Mouse (Mus musculus) E14TG2a.4 (cell line): ENCODE measurements around the gene Adcy7.

Experiments
- H3K27me3 ChIP-seq: 2 replicates; pipeline ENCODE4 v1.6.1; 2014; ENCODE audit warnings: low read length, control low read depth; ENCODE audit not compliant: insufficient read depth
- H3K36me3 ChIP-seq: 2 replicates; pipeline ENCODE4 v1.6.1; 2014; ENCODE audit warnings: low read length, control low read depth; ENCODE audit not compliant: insufficient read depth
- H3K4me1 ChIP-seq: replicated peaks from 2 replicates; pipeline ENCODE4 v1.6.1; 2014; ENCODE audit warnings: low read depth, low read length, control low read depth
- H3K4me3 ChIP-seq: replicated peaks from 2 replicates; pipeline ENCODE4 v1.5.1; 2014; ENCODE audit warnings: mild to moderate bottlenecking, low read length
- H3K9me3 ChIP-seq: 2 replicates; pipeline ENCODE4 v1.6.1; 2014; ENCODE audit warnings: low read length, control low read depth
- CTCF ChIP-seq: conservative IDR thresholded peaks from 2 replicates; pipeline ENCODE4 v1.5.1; 2014; ENCODE audit warnings: low read length
- NANOG ChIP-seq: IDR thresholded peaks from 2 replicates; pipeline ENCODE4 v1.6.1; 2014; ENCODE audit warnings: borderline replicate concordance, low read length, mixed read lengths
- POU5F1 ChIP-seq: IDR thresholded peaks from 2 replicates; pipeline ENCODE4 v1.6.1; 2014; ENCODE audit warnings: low read length, borderline replicate concordance

Gene Adcy7

GRCm38 (mm10) chr8:88313991-88314390, 41.8 kb downstream of the Adcy7 start:
- Histone ChIP-seq H3K4me3 (0 out of 2 replicates have a peak overlapping the region, but pooled peaks have one; percentile 7), H3K27me3 (peaks cover 42% of the 10 kb centered on the region), H3K4me1 (peaks cover 15% of the 10 kb centered on the region; the same call in 1 of the 2 replicates), H3K36me3 (no peaks in the 10 kb centered on the region), H3K9me3 (no peaks in the 10 kb centered on the region)
- TF ChIP-seq POU5F1 (no peak), CTCF (no peak), NANOG (no peak)

- no peak overlapping the region for H3K4me3 ChIP-seq
- H3K4me1 ChIP-seq = peaks cover 15% of the 10 kb centered on the region; the same call in 1 of the 2 replicates
- no peaks in the 10 kb centered on the region for H3K9me3 ChIP-seq
- TF ChIP-seq NANOG (no peak), POU5F1 (no peak), CTCF (no peak)
- H3K36me3 ChIP-seq = no peaks in the 10 kb centered on the region
- H3K27me3 ChIP-seq = peaks cover 47% of the 10 kb centered on the region
These were observed 43.1 kb downstream of the Adcy7 start for GRCm38 (mm10) chr8:88315302-88315701.

GRCm38 (mm10) chr8:88316139-88316931, 44.1 kb downstream of the Adcy7 start:
- 0 out of 2 replicates have a peak overlapping the region, but pooled peaks have one; percentile 10 for H3K4me3 ChIP-seq
- TF ChIP-seq CTCF = no peak
- TF ChIP-seq POU5F1 = no peak
- TF ChIP-seq NANOG = no peak

GRCm38 (mm10) chr8:88317341-88317740, 45.1 kb downstream of the Adcy7 start:
- no peak for TF ChIP-seq NANOG
- no peak for TF ChIP-seq CTCF
- TF ChIP-seq POU5F1 = no peak
- H3K4me1 ChIP-seq = peaks cover 15% of the 10 kb centered on the region; the same call in 1 of the 2 replicates

More at GRCm38 (mm10) chr8:88316139-88316931, 44.1 kb downstream of the Adcy7 start:
- H3K4me1 ChIP-seq = peaks cover 15% of the 10 kb centered on the region; the same call in 1 of the 2 replicates
- no peaks in the 10 kb centered on the region for H3K9me3 ChIP-seq
- peaks cover 48% of the 10 kb centered on the region for H3K27me3 ChIP-seq
- H3K36me3 ChIP-seq = no peaks in the 10 kb centered on the region

GRCm38 (mm10) chr8:88318151-88318550, 45.9 kb downstream of the Adcy7 start:
- H3K4me1 ChIP-seq = peaks cover 15% of the 10 kb centered on the region; the same call in 1 of the 2 replicates
- no peaks in the 10 kb centered on the region for H3K36me3 ChIP-seq
- H3K4me3 ChIP-seq = no peak overlapping the region
- H3K9me3 ChIP-seq = no peaks in the 10 kb centered on the region
- H3K27me3 ChIP-seq = peaks cover 42% of the 10 kb centered on the region
- TF ChIP-seq NANOG (no peak), CTCF (no peak), POU5F1 (no peak)

More at GRCm38 (mm10) chr8:88317341-88317740, 45.1 kb downstream of the Adcy7 start:
- no peaks in the 10 kb centered on the region for H3K9me3 ChIP-seq
- H3K36me3 ChIP-seq = no peaks in the 10 kb centered on the region
- H3K27me3 ChIP-seq = peaks cover 44% of the 10 kb centered on the region
- H3K4me3 ChIP-seq = no peak overlapping the region

- Histone ChIP-seq H3K4me1 (peaks cover 13% of the 10 kb centered on the region), H3K36me3 (no peaks in the 10 kb centered on the region), H3K4me3 (no peak overlapping the region), H3K27me3 (peaks cover 36% of the 10 kb centered on the region), H3K9me3 (no peaks in the 10 kb centered on the region)
- TF ChIP-seq NANOG (no peak), POU5F1 (no peak), CTCF (no peak)
These were observed 47.9 kb downstream of the Adcy7 start for GRCm38 (mm10) chr8:88320134-88320533.

GRCm38 (mm10) chr8:88321387-88321786, 49.2 kb downstream of the Adcy7 start:
- H3K36me3 ChIP-seq = no peaks in the 10 kb centered on the region
- H3K4me1 ChIP-seq = peaks cover 13% of the 10 kb centered on the region
- H3K9me3 ChIP-seq = no peaks in the 10 kb centered on the region
- no peak for TF ChIP-seq NANOG
- H3K4me3 ChIP-seq = no peak overlapping the region
- H3K27me3 ChIP-seq = peaks cover 23% of the 10 kb centered on the region

GRCm38 (mm10) chr8:88323523-88323922, 51.3 kb downstream of the Adcy7 start:
- Histone ChIP-seq H3K9me3 (no peaks in the 10 kb centered on the region), H3K4me1 (peaks cover 7% of the 10 kb centered on the region; the same call in 1 of the 2 replicates), H3K27me3 (peaks cover 9% of the 10 kb centered on the region; the same call in 1 of the 2 replicates), H3K36me3 (peaks cover 13% of the 10 kb centered on the region), H3K4me3 (no peak overlapping the region)
- TF ChIP-seq NANOG = no peak
- TF ChIP-seq CTCF = no peak
- no peak for TF ChIP-seq POU5F1
